Mouse (Mus musculus): ENCODE results near the gene Apbb1ip.
"Not testable (repeated sequence)": the region's sequence is repeated elsewhere in the genome, so short reads cannot be mapped to it uniquely, and the experiment has no call there.

Apbb1ip gene

DNA sequence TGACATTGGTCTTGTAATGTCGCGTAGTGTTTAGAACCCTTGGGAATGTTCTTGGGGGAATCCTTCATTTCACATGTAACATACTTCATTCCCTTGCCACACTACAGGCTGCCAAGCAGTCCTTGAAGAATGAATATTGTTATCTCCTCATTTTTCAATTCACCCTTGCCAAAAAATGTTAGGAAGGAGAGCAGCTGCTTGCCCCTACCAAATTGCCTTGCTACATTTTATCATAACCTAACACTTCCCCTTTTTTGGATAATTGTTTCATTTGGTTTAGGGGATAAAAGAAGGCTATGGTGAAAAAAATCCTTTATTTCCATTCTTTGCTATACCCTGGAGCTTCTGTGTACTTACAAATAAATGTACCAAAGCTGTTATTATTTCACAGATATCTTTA is 41.8 kb downstream of the Apbb1ip start:
- no peak for DNase-seq (ENCODE audit: extremely low spot score, low read depth, low spot score)

- no peak for DNase-seq (ENCODE audit: extremely low spot score, low read depth, low spot score)
Observed at GRCm38 (mm10) chr2:22816231-22816630, 42.3 kb downstream of the Apbb1ip start.

DNA sequence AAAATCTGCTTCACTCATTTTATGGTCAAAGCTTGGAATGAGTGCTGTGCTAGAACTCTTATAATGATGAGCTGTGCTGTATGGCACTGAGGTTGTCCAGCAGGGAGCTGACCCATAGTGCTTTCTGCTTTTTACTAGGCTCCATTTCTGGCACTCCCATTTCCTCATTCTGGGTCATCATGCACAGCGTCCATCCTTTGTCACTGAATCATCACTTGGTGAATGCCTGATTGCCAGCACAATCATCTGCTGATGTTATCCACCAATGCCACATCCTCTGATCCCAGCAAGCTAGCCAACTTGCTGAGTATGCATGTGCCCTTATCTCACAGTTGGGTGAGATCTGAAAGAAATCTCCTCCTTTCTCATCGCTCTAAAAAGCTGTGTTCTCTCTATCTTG is 48.4 kb downstream of the Apbb1ip start:
- no peak for DNase-seq (ENCODE audit: extremely low spot score, low read depth, low spot score)

DNA sequence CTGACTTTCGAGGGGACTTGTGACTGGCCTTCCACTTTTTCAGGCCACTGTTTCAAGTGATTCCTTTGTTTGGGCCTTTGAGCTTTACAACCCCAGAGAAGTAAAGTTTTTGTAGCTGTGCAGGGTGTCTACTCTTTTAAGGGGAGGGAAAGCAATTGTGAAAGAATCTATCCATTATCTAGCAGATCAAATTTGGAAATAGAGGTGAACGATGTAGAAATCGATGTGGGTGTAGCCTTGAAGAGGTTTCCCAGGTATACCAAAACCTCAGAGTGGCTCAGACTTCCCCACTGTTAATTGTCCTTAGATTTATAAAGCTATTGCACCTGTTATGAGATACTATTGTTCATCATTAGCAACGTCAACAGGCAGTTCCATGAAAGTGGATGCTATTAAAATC is 71.6 kb downstream of the Apbb1ip start:
- DNase-seq (ENCODE audit: extremely low spot score, low read depth, low spot score): no peak

DNA sequence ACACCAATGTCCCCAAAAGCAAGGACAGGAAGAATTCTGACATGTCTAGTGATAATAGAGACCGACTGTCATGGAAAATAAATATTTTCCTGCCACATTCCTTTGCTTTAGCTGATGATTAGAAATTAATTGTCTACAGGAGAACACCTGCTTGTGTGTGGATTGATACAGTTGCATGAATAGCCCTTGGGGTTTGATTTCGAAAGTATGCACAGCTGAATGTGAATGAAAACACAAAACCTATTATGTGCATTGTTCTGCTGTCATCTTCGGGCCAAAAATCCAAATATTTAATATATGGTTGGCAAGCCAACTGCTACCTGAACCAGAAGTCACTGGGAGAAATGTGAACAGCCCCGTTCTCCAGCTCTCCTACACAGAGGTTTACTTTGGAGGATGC is 78.0 kb downstream of the Apbb1ip start:
- no peak for DNase-seq (ENCODE audit: extremely low spot score, low read depth, low spot score)

GRCm38 (mm10) chr2:22857501-22857900 is 83.6 kb downstream of the Apbb1ip start:
- no peak for DNase-seq (ENCODE audit: extremely low spot score, low read depth, low spot score)

DNA sequence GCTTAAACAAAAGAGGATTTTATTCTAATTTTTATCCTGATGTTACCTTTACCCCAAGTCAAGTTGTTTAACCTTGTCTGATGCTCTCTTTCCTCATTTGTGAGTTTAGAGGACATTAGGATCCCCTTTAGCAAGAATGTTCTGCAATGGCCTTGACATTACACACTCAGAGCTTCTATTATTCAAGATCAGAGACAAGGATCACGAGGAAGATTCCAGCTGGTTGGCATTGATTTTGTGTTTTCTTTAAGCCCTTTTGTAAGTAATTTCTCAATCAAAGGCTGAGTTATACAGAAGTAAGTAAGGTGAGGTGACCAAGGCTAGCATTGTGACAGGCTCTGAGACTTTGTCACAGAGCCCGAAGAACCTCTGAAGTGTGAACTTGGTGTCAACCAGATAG is 88.3 kb downstream of the Apbb1ip start:
- DNase-seq (ENCODE audit: extremely low spot score, low read depth, low spot score): no peak

DNA sequence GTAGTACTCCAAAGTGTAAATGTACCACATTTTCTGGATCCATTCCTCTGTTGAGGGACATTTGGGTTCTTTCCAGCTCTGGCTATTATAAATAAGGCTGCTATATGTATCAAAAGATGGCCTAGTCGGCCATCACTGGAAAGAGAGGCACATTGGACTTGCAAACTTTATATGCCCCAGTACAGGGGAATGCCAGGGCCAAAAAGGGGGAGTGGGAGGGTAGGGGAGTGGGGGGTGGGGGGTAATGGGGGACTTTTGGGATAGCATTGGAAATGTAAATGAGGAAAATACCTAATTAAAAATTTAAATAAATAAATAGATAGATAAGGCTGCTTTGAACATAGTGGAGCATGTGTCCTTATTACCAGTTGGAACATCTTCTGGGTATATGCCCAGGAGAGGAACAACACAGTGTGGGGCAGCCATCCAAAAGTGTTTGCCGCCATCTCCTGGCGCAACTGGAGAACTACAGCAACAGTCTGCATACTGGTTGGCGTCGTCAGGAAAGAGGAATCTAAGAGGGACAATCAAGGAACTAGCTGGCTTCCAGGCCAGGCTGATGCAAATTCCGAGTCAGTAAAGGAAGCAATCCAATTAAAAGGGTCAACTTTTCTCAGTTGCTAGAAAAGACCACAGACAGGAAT is 90.6 kb downstream of the Apbb1ip start:
- peak; percentile 22 for DNase-seq (ENCODE audit: extremely low spot score, low read depth, low spot score)

DNA sequence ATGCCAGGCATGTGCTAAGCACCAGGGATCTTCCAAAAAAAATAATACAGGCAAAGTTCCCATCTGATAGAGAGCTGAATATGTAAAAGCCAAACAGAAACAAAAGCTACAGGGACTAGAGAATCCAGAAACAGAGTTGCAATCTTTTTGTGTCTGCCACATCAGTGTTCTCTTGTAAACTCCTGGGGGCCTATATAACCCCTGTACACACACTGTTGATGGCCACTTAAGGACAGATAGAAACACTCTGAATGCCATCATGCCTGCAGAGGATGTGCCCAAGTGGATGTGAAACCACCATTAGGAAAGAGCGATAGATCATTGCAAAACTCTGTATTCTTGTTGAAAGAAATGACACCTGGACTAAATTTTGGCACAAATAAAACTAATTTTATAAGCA is 91.9 kb downstream of the Apbb1ip start:
- no peak for DNase-seq (ENCODE audit: extremely low spot score, low read depth, low spot score)

DNA sequence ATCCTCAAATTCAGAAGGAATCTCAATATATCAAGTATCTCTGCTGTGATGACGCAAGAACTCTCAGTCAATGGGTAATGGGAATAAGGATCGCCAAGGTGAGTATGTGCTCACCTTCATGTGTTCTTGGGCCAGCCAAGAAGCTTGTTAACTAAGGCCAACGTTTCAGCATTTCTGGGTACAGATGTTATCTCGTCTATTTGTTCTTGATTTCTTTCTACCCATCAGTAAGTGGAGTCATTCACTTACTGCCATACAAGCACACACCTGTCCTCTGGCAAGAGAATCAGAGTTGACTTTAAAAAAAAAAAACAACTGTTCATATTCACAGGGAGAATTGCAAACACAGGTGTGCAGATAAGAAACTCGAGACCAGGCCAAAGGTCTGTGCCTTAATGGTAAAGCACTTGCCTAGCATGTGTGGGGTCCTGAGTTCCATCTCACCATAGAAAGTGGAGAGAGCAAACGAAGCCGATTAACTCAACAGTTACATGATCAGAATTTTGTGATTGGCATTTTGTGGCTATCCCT is 93.1 kb downstream of the Apbb1ip start:
- DNase-seq (ENCODE audit: extremely low spot score, low read depth, low spot score): no peak

DNA sequence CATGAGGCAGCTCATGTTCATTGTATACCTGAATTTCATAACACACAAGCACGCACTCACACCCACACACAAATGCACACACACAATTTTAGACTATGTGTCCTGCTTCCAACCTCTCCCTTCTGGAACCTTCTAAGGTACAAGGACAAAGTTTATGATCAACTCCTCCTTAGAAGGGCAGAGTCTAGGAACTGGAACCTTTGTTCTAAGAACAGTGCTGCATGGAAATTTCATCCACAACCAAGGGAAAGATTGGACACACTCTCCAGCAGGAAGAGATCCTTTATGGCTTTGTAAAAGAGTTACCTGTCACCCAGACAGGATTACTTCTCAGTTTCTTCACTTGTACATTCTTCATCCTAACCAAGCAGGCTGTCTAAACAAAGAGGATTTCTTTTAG is 99.3 kb downstream of the Apbb1ip start:
- no peak for DNase-seq (ENCODE audit: extremely low spot score, low read depth, low spot score)

- no peak for DNase-seq (ENCODE audit: extremely low spot score, low read depth, low spot score)
Observed at GRCm38 (mm10) chr2:22874628-22875027, 100.7 kb downstream of the Apbb1ip start.

DNA sequence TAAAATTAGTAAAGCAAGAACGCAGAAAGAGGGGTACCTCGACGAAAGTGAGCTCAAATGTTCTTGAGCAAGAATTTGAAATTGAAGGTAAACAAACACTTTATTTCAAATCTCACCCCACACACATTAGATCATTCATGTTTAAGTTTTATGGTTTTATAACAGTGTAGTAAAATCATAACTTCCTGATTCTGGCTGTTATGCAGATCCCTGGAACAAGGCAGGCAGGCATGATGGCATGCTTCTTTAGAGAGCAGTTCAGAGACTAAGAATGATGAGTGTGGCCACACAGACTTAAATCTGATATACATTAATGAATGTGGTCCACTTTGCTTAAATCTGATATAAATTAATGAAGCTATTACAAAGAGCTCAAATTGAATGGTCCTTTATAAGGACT is 102.7 kb downstream of the Apbb1ip start:
- DNase-seq (ENCODE audit: extremely low spot score, low read depth, low spot score): no peak

GRCm38 (mm10) chr2:22878781-22879180 is 104.9 kb downstream of the Apbb1ip start:
- DNase-seq (ENCODE audit: extremely low spot score, low read depth, low spot score): no peak

- DNase-seq (ENCODE audit: extremely low spot score, low read depth, low spot score): not testable (repeated sequence)
Observed at GRCm38 (mm10) chr2:22880726-22881125, 106.8 kb downstream of the Apbb1ip start.

DNA sequence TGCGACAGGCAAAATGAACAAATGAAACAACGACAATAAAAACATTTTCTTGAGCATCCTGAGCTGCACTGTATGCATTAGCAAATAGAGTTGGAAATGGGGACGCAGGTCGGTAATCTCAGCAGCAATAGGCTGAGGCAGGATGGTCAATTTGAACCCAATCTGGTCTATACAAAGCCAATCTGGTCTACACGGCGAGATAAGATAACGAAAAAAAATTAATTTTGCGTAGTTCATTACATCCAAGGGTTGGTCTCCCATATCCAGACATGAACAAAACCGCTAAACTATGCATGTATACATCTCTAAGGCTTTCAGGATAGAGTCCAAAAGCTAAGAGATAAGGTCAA is 121.0 kb downstream of the Apbb1ip start:
- no peak for DNase-seq (ENCODE audit: extremely low spot score, low read depth, low spot score)

DNA sequence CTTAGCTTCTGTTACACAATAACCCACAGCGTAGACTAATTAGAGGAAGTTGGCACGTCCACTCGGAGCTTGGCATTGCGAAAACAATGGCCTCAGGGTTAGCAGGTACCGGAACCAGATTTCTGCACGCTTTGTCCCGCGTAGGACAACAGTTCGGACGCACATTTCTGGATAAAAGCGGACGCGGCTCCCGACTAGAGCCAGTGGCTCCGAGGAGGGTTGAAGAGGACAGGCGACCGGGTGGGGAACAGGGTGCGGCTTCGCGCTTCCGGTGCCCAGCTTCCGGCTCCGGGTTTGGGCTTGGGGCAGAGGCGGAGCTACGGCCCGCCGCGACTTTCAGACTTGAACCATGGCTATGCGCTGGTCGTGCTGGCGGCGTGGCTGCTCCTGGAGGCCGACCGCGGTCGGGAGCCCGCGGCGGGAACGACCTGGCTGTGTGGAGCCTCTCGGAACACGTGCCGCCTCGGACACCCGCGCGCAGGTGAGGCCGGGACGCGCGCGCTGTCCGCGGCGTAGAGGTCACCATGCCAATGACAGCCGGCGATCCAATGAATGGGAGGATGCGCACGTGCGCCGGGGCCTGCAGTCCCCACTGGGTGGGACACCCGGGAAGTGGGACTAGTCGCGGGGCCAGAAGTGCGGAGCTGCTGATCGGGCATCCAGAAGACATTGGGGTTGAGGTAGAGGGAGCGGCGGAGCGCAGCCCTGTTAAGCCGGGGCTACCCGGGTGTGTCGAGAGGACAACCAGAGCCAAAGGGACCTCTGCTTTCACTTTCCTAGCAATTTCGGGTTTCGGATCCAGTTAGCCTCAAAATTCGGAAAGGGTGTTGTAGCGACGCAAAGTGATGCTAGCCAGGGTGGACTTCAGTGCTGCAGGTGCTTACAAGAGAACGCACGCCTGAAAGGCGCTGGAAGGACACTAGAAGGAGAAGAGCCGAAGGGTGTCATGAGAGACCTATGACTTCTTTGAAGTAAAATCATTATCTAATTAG is 121.7 kb downstream of the Apbb1ip start, which contains the start of gene Pdss1:
TSS of gene Pdss1 (plus strand) at position 241 of the 992 bp plus-strand sequence.
- DNase-seq (ENCODE audit: extremely low spot score, low read depth, low spot score): peak; percentile 60

DNA sequence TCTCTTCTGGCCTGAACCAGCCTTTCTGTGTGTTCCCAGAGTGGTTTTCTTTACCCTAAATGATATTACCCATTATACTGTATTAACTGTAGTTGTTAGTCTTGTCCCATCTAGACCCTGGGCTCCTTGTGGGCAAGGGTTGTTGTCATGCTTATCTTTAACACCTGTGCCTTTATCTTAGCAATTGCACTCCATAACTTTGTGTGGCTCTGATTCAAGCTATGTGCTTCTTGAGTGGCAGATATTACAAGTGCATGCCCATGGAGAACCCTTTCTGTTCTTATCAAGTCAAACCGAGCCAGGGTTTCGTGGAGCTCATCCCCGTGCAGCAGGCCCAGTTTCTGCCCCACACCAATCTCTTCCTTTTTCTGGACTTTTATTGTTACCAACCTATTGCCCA is 130.1 kb downstream of the Apbb1ip start:
- no peak for DNase-seq (ENCODE audit: extremely low spot score, low read depth, low spot score)

DNA sequence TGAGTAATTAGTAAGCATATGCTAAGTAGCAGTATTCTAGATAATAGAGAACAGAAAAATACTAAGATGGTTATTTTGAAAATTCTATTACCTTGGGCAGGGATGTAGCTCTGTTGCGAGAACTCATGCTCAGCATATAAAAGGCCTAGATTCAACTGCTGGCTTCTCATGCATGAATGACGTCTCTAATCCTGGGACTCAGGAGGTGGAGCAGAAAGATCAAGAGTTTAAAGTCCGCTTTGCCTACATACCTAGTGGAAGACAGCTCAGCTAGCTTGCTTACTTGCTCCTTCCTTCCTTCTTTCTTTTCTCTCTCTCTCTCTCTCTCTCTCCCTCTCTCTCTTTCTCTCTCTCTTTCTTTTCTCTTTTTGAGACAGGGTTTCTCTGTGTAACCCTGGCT is 140.5 kb downstream of the Apbb1ip start:
- no peak for DNase-seq (ENCODE audit: extremely low spot score, low read depth, low spot score)

DNA sequence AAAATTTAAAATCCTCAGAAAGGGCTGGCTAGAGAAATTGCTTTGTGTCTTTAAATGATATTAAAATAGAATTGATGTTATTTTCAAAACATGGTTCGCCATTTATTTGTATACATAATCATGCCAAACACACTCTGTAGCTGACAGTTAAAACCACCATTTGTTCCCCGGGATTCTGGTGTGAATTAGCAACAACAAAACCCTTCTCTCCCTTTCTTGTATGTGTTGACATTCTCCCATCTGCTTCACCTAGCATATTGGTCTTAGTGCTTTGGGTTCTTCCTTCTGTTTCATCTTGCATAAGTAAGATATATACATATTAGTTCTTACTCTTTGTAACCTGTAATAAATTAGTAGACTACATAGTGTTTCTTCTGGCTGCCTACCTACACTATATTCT is 144.8 kb downstream of the Apbb1ip start:
- no peak for DNase-seq (ENCODE audit: extremely low spot score, low read depth, low spot score)
